Mouse (Mus musculus): ENCODE results near the gene Ppil4. TPM values are rescaled to one million over a fixed set of nuclear protein-coding genes. Genes with fewer than 3 reads are reported as not detected.

Gene Ppil4
- polyA plus RNA-seq, 1 experiment from 2014 or later, result 26.0 TPM

DNA sequence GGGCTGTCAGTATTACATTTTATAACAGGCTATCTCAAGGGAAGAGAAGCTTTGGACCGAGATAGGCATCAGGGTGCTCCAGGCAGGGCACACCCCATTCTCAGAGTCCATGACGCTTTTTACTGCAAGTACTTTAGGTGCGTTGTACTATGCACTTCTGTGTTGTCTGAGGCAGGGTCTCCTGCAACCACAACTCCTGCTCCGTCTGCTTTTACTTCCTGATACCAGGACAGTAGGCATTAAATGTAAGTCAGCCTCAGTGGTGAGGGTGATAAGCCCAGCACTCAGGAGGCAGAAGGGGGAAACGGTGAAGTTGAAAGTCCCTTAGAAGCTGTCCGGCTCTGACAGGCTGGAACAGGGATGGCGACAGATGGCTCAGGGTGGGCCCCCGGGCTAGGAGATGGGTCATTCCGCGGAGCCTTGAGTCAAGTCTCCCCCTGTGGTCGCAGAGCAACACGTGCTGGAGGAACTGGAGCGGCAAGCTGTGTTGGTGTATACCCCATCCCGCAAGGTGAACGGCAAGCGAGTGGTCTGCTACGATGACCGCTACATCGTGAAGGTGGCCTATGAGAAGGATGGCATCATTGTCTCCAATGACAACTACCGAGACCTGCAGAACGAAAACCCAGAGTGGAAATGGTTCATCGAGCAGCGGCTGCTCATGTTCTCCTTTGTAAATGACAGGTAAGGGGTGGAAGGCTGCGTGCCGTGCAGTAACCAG, 69.4 kb downstream of the Ppil4 start:
- Histone ChIP-seq H3K36me3 (no peaks in the 10 kb centered on the region), H3K4me3 (replicated peaks) (no peak overlapping the region), H3K9me3 (replicated peaks) (no peaks in the 10 kb centered on the region), H3K4me1 (replicated peaks) (peaks cover 2% of the 10 kb centered on the region), H3K4me2 (no peak overlapping the region), H3K27me3 (peaks cover 7% of the 10 kb centered on the region), H3K27ac (no peak overlapping the region), H3K9ac (no peak overlapping the region)
- WGBS (ENCODE audit: insufficient replicate concordance), result 77% methylated on average over 24 of the region's 25 CpGs
- DNase-seq (no peak), ATAC-seq (ENCODE audit: low read depth) (no peak)

DNA sequence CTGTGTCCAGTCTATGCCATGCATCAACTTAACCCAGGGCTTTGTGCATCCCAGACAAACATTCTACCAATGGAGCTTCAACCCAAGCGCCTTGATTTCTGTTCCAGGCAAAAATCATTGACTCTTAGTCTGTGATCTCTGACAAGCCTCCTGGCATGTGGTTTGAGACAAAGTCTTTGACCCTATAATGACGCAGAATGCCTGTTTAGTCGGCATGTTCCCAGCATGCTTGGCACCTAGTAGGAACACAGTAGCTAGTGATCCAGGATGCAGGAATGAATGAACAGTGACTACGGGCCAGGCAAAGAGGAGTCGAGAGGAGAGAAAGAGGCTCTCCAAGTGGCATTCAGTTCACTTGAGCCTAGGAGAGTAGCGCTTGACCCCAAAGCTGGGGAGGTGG, 70.7 kb downstream of the Ppil4 start:
- Histone ChIP-seq H3K4me1 (replicated peaks) (peaks cover 7% of the 10 kb centered on the region), H3K27me3 (peaks cover 19% of the 10 kb centered on the region), H3K4me3 (replicated peaks) (no peak overlapping the region), H3K9me3 (replicated peaks) (no peaks in the 10 kb centered on the region), H3K36me3 (no peaks in the 10 kb centered on the region), H3K4me2 (no peak overlapping the region), H3K27ac (no peak overlapping the region), H3K9ac (no peak overlapping the region)
- DNase-seq (no peak), ATAC-seq (ENCODE audit: low read depth) (no peak)
- 82% methylated on average over 6 of the region's 6 CpGs for WGBS (ENCODE audit: insufficient replicate concordance)

DNA sequence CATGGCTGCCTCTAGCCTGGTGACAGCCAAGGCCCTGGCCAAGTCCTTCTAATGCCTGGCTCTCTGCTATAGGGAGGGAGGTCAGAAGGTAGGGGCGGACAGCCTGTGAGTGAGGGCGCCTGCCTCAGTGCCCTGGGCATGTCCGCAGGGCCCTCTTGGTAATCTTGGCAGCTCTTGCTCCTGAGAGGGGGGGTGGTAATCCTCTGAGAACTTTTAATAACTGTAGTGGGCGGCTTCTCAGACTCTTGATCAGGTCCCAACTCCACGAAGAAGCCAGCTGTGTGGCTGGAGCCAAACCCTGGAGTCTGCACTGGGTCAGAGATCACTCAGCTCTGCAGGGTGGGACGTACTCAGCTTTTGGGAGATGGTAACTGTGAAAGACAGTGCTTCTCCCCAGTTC, 71.5 kb downstream of the Ppil4 start:
- WGBS (ENCODE audit: insufficient replicate concordance), result 60% methylated on average over 6 of the region's 6 CpGs
- DNase-seq (no peak), ATAC-seq (ENCODE audit: low read depth) (no peak)
- H3K4me1 ChIP-seq (replicated peaks), result peaks cover 7% of the 10 kb centered on the region
- H3K9me3 ChIP-seq (replicated peaks), result no peaks in the 10 kb centered on the region
- H3K27ac ChIP-seq, result no peak overlapping the region
- no peak overlapping the region for H3K4me2 ChIP-seq
- H3K27me3 ChIP-seq, result peaks cover 25% of the 10 kb centered on the region
- H3K36me3 ChIP-seq, result no peaks in the 10 kb centered on the region
- H3K9ac ChIP-seq, result no peak overlapping the region
- H3K4me3 ChIP-seq (replicated peaks), result no peak overlapping the region

DNA sequence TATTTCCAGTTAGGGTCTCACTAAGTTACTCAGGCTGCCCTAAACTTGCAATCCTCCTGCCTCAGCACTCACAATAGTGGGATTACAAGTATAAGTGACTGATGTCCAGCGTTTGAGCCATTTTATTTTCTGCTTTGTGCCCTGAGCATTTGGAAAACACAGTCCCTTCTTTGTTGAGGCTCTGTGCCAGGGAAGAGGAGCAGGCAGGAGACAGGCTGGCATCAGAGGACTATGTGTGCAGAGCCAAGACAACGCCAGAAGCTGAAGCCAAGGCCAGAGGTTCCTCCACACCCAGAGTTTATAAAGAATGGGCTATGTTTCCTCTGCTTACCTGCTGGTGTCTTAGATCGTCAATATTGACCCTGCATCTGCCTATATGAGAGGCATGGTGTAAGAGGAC, 72.1 kb downstream of the Ppil4 start:
- ATAC-seq (ENCODE audit: low read depth), result no peak
- Histone ChIP-seq H3K4me1 (replicated peaks) (peaks cover 7% of the 10 kb centered on the region), H3K36me3 (no peaks in the 10 kb centered on the region), H3K4me2 (no peak overlapping the region), H3K27ac (no peak overlapping the region), H3K27me3 (peaks cover 27% of the 10 kb centered on the region), H3K9ac (no peak overlapping the region), H3K9me3 (replicated peaks) (no peaks in the 10 kb centered on the region), H3K4me3 (replicated peaks) (no peak overlapping the region)
- no peak for DNase-seq
- WGBS (ENCODE audit: insufficient replicate concordance), result 61% methylated on average over 3 of the region's 3 CpGs

DNA sequence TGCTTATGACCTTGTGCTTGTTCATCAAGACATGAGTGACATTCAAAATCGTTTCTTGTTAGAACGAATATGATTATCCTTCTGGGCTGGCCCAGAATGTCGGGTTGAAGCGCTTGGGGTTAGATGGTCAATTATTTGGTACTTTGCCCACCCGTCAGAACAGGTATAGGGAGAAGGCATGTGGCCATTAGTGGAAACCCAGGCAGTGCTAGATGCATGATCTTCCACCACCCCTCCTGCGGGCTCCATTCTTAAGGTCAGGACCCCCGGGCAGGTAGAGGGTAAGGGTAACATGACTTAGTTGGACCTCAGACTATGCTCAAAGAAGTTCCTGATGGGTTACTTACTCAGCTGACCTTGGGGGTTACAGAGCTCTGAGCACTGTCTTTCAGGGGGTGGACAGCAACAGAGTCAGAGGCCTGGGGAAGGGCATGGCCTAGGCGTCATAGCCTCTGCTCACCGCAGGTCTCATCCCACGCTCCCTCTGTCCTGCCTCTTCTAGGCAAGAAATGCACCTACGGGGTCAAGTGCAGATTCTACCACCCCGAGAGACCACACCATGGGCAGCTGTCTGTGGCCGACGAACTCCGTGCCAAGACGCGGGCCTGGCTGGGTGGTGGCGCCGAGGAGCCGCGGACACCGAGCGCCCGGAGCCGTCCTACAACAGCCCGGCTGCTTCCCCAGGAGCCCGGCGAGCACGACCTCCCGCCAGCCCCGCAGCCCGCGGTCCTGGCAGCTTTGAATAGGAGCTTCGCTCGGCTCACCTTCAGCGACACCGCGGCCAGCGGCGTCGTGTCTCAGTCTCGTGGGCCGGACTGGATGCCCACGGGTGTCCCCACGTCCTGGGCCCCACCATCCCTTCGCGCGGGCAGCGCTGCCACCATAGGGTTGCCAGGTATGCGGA, 74.3 kb downstream of the Ppil4 start:
- Histone ChIP-seq H3K4me2 (peak overlapping the region; percentile 57), H3K9ac (no peak overlapping the region), H3K36me3 (no peaks in the 10 kb centered on the region), H3K4me1 (replicated peaks) (peaks cover 7% of the 10 kb centered on the region), H3K27me3 (peaks cover 27% of the 10 kb centered on the region), H3K9me3 (replicated peaks) (no peaks in the 10 kb centered on the region), H3K27ac (no peak overlapping the region), H3K4me3 (replicated peaks) (peak overlapping the region; percentile 36)
- no peak for ATAC-seq (ENCODE audit: low read depth)
- WGBS (ENCODE audit: insufficient replicate concordance), result 16% methylated on average over 50 of the region's 50 CpGs
- no peak for DNase-seq

DNA sequence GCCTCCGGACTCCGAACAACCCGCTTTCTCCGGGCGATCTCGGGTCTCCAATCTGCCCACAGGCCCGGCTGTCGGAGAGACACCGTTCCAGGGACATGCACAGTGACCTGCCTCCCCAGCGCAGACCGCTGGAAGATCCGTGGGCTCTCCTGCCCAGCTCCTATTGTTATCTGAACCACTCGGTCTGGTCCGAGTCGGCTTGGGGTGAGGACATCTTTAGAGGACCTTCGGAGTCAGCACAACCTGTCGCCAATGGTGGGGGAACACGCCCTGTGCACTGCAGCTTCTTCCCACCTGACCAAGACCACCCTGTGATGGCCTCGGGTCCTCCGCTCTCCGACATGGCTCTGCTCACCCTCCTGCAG, 75.0 kb downstream of the Ppil4 start:
- no peak for DNase-seq
- Histone ChIP-seq H3K9me3 (replicated peaks) (no peaks in the 10 kb centered on the region), H3K27ac (no peak overlapping the region), H3K9ac (no peak overlapping the region), H3K36me3 (no peaks in the 10 kb centered on the region), H3K27me3 (peaks cover 27% of the 10 kb centered on the region), H3K4me3 (replicated peaks) (peak overlapping the region; percentile 36), H3K4me1 (replicated peaks) (peaks cover 7% of the 10 kb centered on the region), H3K4me2 (peak overlapping the region; percentile 57)
- no peak for ATAC-seq (ENCODE audit: low read depth)
- WGBS (ENCODE audit: insufficient replicate concordance), result 20% methylated on average over 21 of the region's 21 CpGs

DNA sequence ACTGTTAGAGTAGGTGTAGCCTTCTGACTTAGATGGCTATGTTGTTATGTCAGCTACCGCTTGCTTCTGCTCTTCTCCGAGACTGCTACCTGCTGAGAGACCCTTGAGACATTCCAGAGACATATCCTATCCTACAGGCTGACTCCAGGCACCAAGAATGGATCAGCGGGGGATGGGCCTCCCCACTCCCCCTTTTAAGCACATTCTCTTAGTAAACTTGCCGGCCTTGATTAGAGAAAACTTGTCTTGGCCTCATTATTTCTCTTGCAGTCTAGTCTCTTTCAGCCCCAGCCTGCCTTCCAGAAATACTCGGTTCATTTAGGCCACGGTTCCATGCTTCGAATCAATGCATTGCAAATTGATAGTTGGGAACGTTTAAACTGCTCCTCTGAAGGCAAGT, 77.1 kb downstream of the Ppil4 start:
- no peak overlapping the region for H3K27ac ChIP-seq
- H3K4me2 ChIP-seq, result no peak overlapping the region
- no peaks in the 10 kb centered on the region for H3K36me3 ChIP-seq
- ATAC-seq (ENCODE audit: low read depth) (no peak), DNase-seq (no peak)
- H3K9me3 ChIP-seq (replicated peaks), result no peaks in the 10 kb centered on the region
- H3K4me1 ChIP-seq (replicated peaks), result peaks cover 7% of the 10 kb centered on the region
- H3K4me3 ChIP-seq (replicated peaks), result no peak overlapping the region
- WGBS (ENCODE audit: insufficient replicate concordance), result 59% methylated on average over 8 of the region's 8 CpGs
- no peak overlapping the region for H3K9ac ChIP-seq
- H3K27me3 ChIP-seq, result peaks cover 27% of the 10 kb centered on the region

DNA sequence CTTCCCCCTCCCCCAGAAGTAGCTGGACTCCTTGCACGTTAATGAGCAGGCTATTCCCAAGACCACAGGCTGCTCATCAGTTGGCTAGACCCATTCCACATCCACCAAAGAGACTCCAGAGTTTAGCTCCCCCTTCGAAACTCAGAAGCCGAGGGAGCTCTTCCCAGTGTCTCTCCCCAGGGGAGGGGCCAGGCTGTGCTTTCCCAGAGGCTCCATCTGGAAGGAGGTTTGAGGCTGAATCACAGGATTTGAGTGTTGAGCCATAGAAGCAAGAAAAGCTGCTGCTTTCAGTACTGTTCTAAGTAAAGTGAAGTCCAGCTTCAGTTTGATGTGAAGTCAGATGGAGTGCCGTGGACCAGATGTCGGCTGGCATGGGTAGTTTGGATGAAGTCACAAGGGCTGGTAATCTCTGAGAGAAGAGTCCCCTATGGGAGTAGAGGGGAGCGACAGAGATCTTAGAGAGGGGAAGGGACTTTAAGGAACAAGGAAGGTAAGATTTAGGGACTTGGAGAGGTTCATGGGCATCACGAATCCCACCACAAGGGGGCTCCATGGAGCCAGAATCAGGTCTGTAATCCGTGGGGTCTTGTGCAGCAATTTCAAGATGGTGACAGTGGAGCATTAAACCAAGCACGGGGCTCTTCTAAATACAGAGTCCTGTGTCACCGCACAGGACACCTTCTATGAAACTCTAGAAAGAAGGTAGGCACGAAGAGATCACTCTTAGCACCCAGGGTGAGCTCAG, 78.1 kb downstream of the Ppil4 start:
- H3K27me3 ChIP-seq, result peaks cover 27% of the 10 kb centered on the region
- 60% methylated on average over 11 of the region's 11 CpGs for WGBS (ENCODE audit: insufficient replicate concordance)

DNA sequence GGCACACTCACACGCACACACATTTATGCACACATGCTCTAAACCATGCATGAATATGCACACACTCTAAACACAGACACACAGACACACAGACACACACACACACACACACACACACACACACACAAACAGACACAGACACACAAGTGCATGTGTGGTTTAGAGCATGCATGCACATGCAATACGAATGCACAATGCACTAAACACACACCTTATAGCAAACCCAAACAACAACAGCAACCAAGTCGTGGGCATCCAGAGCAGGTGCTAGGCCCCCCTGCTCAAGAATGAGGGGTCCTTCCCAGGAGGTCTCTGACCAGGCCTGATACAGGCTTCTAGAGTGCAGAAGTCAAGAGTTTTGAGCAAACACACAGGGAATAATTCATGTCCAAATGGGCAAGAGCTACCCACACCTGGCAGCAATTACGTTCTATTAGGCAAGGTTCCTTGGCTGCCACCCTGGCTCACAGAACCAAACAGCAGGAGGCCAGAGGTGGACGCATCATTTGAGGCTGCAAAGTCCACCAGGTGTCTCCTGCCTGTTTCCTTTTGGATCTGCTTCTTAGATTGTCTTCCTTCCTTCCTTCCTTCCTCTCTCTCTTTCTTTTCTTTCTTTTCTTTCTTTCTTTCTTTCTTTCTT, 78.8 kb downstream of the Ppil4 start:
- ATAC-seq (ENCODE audit: low read depth) (no peak), DNase-seq (no peak)
- Histone ChIP-seq H3K4me3 (replicated peaks) (no peak overlapping the region), H3K9ac (no peak overlapping the region), H3K4me2 (no peak overlapping the region), H3K4me1 (replicated peaks) (peaks cover 7% of the 10 kb centered on the region), H3K27me3 (peaks cover 26% of the 10 kb centered on the region), H3K27ac (no peak overlapping the region), H3K9me3 (replicated peaks) (no peaks in the 10 kb centered on the region), H3K36me3 (no peaks in the 10 kb centered on the region)
- 66% methylated on average over 5 of the region's 5 CpGs for WGBS (ENCODE audit: insufficient replicate concordance)

More for the DNA sequence above, 78.1 kb downstream of the Ppil4 start:
- Histone ChIP-seq H3K4me3 (replicated peaks) (no peak overlapping the region), H3K36me3 (no peaks in the 10 kb centered on the region), H3K27ac (no peak overlapping the region), H3K4me1 (replicated peaks) (peaks cover 7% of the 10 kb centered on the region), H3K4me2 (no peak overlapping the region), H3K9ac (no peak overlapping the region), H3K9me3 (replicated peaks) (no peaks in the 10 kb centered on the region)
- ATAC-seq (ENCODE audit: low read depth), result no peak
- DNase-seq, result no peak
